In the genomic region with DNA sequence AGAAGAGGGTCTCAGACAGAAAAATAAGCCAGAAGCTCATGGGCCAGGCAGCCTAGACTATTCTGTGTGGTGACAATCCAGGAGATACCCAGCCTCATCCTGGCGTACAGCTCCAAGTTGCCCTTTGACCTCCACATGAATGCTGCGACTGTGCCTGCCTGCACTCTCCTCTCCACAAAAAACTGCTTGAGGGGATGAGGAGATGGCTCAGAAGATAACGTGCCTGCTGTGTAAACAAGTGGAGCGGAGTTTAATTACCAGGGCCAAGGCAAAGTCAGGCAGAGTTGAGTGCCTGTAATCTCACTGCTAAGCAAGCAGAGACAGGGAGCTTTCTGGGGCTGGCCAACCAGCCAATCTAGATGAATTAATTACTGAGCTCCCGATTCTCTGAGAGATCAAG, we compare ENCODE assay signal across 31 mouse cellular contexts. TPM values are rescaled to one million over a fixed set of nuclear protein-coding genes. Genes with fewer than 3 reads are reported as not detected.
"Had no signal": no experiment of that assay in that cellular context is flagged by ENCODE, and none has a peak within 500 bp of the region (broad histone marks: within the 10 kb centered on the region; RNA-seq: fewer than 3 reads in every experiment).

No protein-coding gene starts in this region.

- H3K27me3 ChIP-seq: lung, embryonic 15.5 days; neural tube, embryonic 12.5 days; neural tube, embryonic 15.5 days; stomach, embryonic 15.5 days had no signal

- H3K4me3 ChIP-seq: limb, embryonic 10.5 days; limb, embryonic 13.5 days; liver, embryonic 12.5 days; liver, embryonic 15.5 days; lung, embryonic 15.5 days; megakaryocyte, embryonic 14.5 days; midbrain, embryonic 10.5 days; neural tube, embryonic 12.5 days; neural tube, embryonic 15.5 days; stomach, embryonic 15.5 days had no signal

- H3K9me3 ChIP-seq: limb, embryonic 10.5 days; limb, embryonic 13.5 days; liver, embryonic 12.5 days; lung, embryonic 15.5 days; midbrain, embryonic 10.5 days; neural tube, embryonic 12.5 days; neural tube, embryonic 15.5 days; stomach, embryonic 15.5 days had no signal

- H3K36me3 ChIP-seq: limb, embryonic 10.5 days; limb, embryonic 13.5 days; liver, embryonic 12.5 days; liver, embryonic 15.5 days; lung, embryonic 15.5 days; midbrain, embryonic 10.5 days; neural tube, embryonic 12.5 days; neural tube, embryonic 15.5 days; stomach, embryonic 15.5 days had no signal

- H3K4me2 ChIP-seq: limb, embryonic 13.5 days; liver, embryonic 12.5 days; liver, embryonic 15.5 days; lung, embryonic 15.5 days; neural tube, embryonic 12.5 days; neural tube, embryonic 15.5 days; stomach, embryonic 15.5 days had no signal

- DNase-seq: kidney, adult 18-20 months; kidney, adult 9 months; kidney, postnatal 14 days; kidney, postnatal 4 days; layer of hippocampus, adult 9-11 months; liver; lung, adult 18-20 months; lung, postnatal 10 days; lung, postnatal 36 days; midbrain, embryonic 14.5 days; right cerebral cortex, adult 18-20 months; right cerebral cortex, postnatal 25 days; spleen, adult 18-20 months; thymus, adult 2 months; thymus, postnatal 14 days; thymus, postnatal 4 days had no signal

- H3K27ac ChIP-seq: limb, embryonic 10.5 days; limb, embryonic 13.5 days; liver, embryonic 12.5 days; liver, embryonic 15.5 days; lung, embryonic 15.5 days; midbrain, embryonic 10.5 days; neural tube, embryonic 12.5 days; neural tube, embryonic 15.5 days; stomach, embryonic 15.5 days had no signal

- H3K4me1 ChIP-seq: limb, embryonic 10.5 days; limb, embryonic 13.5 days; liver, embryonic 12.5 days; liver, embryonic 15.5 days; lung, embryonic 15.5 days; neural tube, embryonic 12.5 days; neural tube, embryonic 15.5 days; stomach, embryonic 15.5 days had no signal

- ATAC-seq: liver, embryonic 12.5 days had no signal

- H3K9ac ChIP-seq: limb, embryonic 13.5 days; liver, embryonic 12.5 days; liver, embryonic 15.5 days; lung, embryonic 15.5 days; neural tube, embryonic 12.5 days; neural tube, embryonic 15.5 days; stomach, embryonic 15.5 days had no signal

RNA-seq across cellular contexts. Expression of gene 1700001K19Rik, which starts 33.6 kb away (rescaled TPM):
- total RNA-seq: layer of hippocampus, adult 18-20 months; layer of hippocampus, postnatal 25 days; left cerebral cortex, adult 18-20 months; left cerebral cortex, postnatal 25 days had no signal
- polyA plus RNA-seq: kidney, embryonic 16.5 days; limb, embryonic 10.5 days; limb, embryonic 13.5 days; liver, embryonic 12.5 days; liver, embryonic 15.5 days; lung, embryonic 15.5 days; midbrain, embryonic 10.5 days; midbrain, embryonic 14.5 days; neural tube, embryonic 12.5 days; stomach, embryonic 15.5 days had no signal
